Mouse (Mus musculus) gastrocnemius, postnatal 25 days (tissue): ENCODE results near the gene Dlg3. TPM values are rescaled to one million over a fixed set of nuclear protein-coding genes. Genes with fewer than 3 reads are reported as not detected.
A peak's percentile ranks its signal among the peaks of the same experiment; 100 is the strongest.

Source experiments
- DNase-seq: peaks from one replicate; pipeline ENCODE4 v3.0.0; 2022
- long read RNA-seq, 2 experiments: library from polyadenylated mRNA; stranded (forward); transcript quantifications; one replicate each; pipeline ENCODE4 v2.0.0; 2021
- total RNA-seq, 2 experiments: library from RNA; stranded (reverse); gene quantifications; 1 replicate in 1 of 2; 2 replicates in 1 of 2; pipeline ENCODE4 v1.2.3; 2021

The Dlg3 gene
- 1 to 10 TPM; 1.1 TPM for total RNA-seq
- long read RNA-seq, experiment 1, partial matches to known transcripts, result 0 of 1 reads
- long read RNA-seq, experiment 1, other reads (novel, unspliced or antisense), result 1 of 1 reads
- long read RNA-seq, experiment 2, partial matches to known transcripts, result 0 of 2 reads
- long read RNA-seq, experiment 2, other reads (novel, unspliced or antisense), result 1 of 2 reads

- peak; percentile 13 for DNase-seq
These were observed at the start of gene Dlg3 for GRCm38 (mm10) chrX:100767181-100767884. TSS of gene Dlg3 (plus strand) at chrX:100767722.

- DNase-seq, result peak; percentile 27
These were observed 38.6 kb upstream of the Dlg3 start for GRCm38 (mm10) chrX:100728947-100729346.

- no peak for DNase-seq
These were observed 37.8 kb upstream of the Dlg3 start, which contains the start of gene Gdpd2 for GRCm38 (mm10) chrX:100729665-100730188. TSS of gene Gdpd2 (plus strand) at chrX:100729873.

GRCm38 (mm10) chrX:100730266-100730665 is 37.3 kb upstream of the Dlg3 start:
- no peak for DNase-seq

- no peak for DNase-seq
These were observed 33.2 kb upstream of the Dlg3 start for GRCm38 (mm10) chrX:100734359-100734758.

GRCm38 (mm10) chrX:100738918-100739317 is 28.6 kb upstream of the Dlg3 start:
- peak; percentile 28 for DNase-seq

- no peak for DNase-seq
These were observed 28.1 kb upstream of the Dlg3 start for GRCm38 (mm10) chrX:100739443-100739842.

- peak; percentile 14 for DNase-seq
These were observed 26.7 kb upstream of the Dlg3 start for GRCm38 (mm10) chrX:100740785-100741184.

GRCm38 (mm10) chrX:100741940-100742339 is 25.6 kb upstream of the Dlg3 start:
- DNase-seq, result peak; percentile 26

- no peak for DNase-seq
These were observed 1.7 kb upstream of the Dlg3 start for GRCm38 (mm10) chrX:100765855-100766254.

GRCm38 (mm10) chrX:100767885-100768626 is 534 bp downstream of the Dlg3 start:
- DNase-seq, result no peak

- no peak for DNase-seq
These were observed 1.8 kb downstream of the Dlg3 start for GRCm38 (mm10) chrX:100769281-100769680.

- DNase-seq, result peak; percentile 50
These were observed 6.9 kb downstream of the Dlg3 start for GRCm38 (mm10) chrX:100774341-100774811.

GRCm38 (mm10) chrX:100775405-100775804 is 7.9 kb downstream of the Dlg3 start:
- no peak for DNase-seq

GRCm38 (mm10) chrX:100776494-100776893 is 9.0 kb downstream of the Dlg3 start:
- DNase-seq, result no peak

- DNase-seq, result peak; percentile 69
These were observed 9.6 kb downstream of the Dlg3 start for GRCm38 (mm10) chrX:100776985-100777654.

GRCm38 (mm10) chrX:100777655-100778234 is 10.2 kb downstream of the Dlg3 start:
- DNase-seq, result no peak

- DNase-seq, result no peak
These were observed 10.9 kb downstream of the Dlg3 start for GRCm38 (mm10) chrX:100778397-100778796.

GRCm38 (mm10) chrX:100789322-100789721 is 21.8 kb downstream of the Dlg3 start:
- no peak for DNase-seq

- no peak for DNase-seq
These were observed 28.7 kb downstream of the Dlg3 start for GRCm38 (mm10) chrX:100796041-100796740.

GRCm38 (mm10) chrX:100796741-100797090 is 29.2 kb downstream of the Dlg3 start:
- no peak for DNase-seq
